Mouse (Mus musculus): ENCODE measurements around the gene Cacna1b. TPM values are rescaled to one million over a fixed set of nuclear protein-coding genes. Genes with fewer than 3 reads are reported as not detected.

The Cacna1b gene
- polyA plus RNA-seq, 1 experiment from 2014 or later, result 0.70 TPM

DNA sequence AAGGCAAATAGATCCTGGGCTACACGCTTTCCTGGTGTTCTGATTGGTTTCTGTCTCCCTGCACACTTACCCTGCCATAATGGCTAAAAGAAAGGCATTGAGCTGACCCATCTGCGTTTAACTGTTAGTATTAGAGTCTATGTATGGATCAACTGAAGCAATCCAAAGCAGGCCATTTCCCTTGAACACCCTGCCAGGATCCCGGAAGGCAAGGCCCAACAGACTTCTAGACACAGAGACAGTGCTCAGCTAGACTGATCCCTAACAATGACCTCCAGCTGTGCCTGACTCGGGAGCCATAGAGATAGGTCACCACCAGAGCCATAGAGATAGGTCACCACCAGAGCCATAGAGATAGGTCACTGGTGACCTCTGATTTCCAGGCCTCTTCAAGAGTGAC lies 84.8 kb downstream of the Cacna1b start:
- Histone ChIP-seq H3K9me3 (no peaks in the 10 kb centered on the region), H3K4me3 (replicated peaks) (no peak overlapping the region), H3K4me2 (replicated peaks) (no peak overlapping the region), H3K27me3 (replicated peaks) (no peaks in the 10 kb centered on the region; the same call in 1 of the 2 replicates), H3K4me1 (replicated peaks) (0 out of 2 replicates have a peak, but pooled peaks cover 3% of the 10 kb centered on the region), H3K9ac (no peak overlapping the region), H3K36me3 (no peaks in the 10 kb centered on the region), H3K27ac (no peak overlapping the region)
- no peak for ATAC-seq
- 76% methylated on average over 4 of the region's 4 CpGs for WGBS

DNA sequence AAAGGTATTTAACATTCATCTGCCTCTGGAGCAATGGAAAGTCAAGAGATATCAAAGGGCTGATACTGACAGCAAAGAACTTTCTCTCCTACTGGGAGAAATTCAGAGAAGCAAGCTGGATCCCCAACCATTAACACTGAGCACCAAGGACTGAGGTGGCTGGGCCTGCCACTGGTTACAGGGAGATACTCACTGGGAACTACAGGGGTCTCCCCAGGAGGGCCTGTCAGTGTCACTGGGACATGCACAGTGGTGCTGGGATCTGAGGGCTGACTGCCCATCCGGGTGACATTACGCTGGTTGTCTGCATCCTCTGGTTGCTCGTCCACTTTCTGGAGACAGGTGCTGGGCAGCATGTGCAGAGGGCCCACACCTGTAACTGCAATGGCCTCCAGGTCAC lies 85.3 kb downstream of the Cacna1b start:
- Histone ChIP-seq H3K36me3 (no peaks in the 10 kb centered on the region), H3K4me1 (replicated peaks) (0 out of 2 replicates have a peak, but pooled peaks cover 3% of the 10 kb centered on the region), H3K27me3 (replicated peaks) (no peaks in the 10 kb centered on the region; the same call in 1 of the 2 replicates), H3K9ac (no peak overlapping the region), H3K27ac (no peak overlapping the region), H3K9me3 (no peaks in the 10 kb centered on the region), H3K4me3 (replicated peaks) (no peak overlapping the region), H3K4me2 (replicated peaks) (no peak overlapping the region)
- WGBS, result 96% methylated on average over 3 of the region's 3 CpGs
- no peak for ATAC-seq

DNA sequence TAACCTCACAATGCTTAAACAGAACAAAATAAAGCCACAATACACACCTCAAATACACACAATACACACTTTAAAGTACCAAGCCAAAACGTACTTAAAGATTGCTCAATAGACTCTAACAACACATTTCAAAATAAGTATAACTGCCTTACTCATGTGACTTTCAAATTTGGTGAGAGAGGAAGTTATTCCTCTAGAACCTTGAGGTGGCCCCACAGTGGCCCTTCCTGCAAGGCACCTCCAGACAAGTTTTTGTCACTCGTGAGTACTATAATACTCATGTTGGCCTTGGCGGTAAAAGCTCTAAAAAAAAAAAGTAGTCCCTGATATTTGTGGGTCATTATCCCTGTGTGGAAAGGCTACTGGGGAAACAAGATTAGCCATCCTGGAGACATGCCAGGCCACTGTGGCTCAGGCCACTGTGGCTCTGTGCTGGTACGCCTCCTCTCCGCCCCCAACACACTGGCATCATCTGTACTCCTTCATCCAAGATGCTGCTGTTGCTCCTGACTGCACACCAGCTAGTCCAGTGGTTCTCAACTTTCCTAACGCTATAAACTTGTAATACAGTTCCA lies 88.4 kb downstream of the Cacna1b start:
- H3K4me2 ChIP-seq (replicated peaks), result no peak overlapping the region
- H3K9ac ChIP-seq, result no peak overlapping the region
- no peaks in the 10 kb centered on the region for H3K36me3 ChIP-seq
- H3K27ac ChIP-seq, result no peak overlapping the region
- 79% methylated on average over 6 of the region's 6 CpGs for WGBS
- no peak overlapping the region for H3K4me3 ChIP-seq (replicated peaks)
- H3K4me1 ChIP-seq (replicated peaks), result 0 out of 2 replicates have a peak, but pooled peaks cover 3% of the 10 kb centered on the region
- H3K9me3 ChIP-seq, result no peaks in the 10 kb centered on the region
- no peaks in the 10 kb centered on the region; the same call in 1 of the 2 replicates for H3K27me3 ChIP-seq (replicated peaks)
- no peak for ATAC-seq

DNA sequence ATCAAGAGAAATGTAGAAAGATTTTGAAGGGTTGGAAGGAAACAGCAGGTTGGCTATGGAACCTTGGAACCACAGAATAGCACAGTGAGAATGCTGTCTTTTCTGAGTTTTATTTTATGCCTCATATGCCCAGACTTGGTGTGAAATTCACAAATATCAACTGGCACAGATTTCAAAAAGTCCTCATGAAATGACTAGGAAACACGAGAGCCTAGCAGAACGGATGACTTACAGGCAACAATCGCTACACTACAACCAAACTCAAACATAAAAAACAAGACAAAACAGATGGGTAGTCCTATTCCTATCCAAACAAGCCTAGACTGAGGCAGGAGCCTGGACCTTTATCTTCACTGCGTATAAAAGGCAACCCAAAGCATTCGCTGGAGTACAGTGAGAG lies 94.4 kb downstream of the Cacna1b start:
- Histone ChIP-seq H3K4me2 (replicated peaks) (no peak overlapping the region), H3K27ac (no peak overlapping the region), H3K4me1 (replicated peaks) (0 out of 2 replicates have a peak, but pooled peaks cover 2% of the 10 kb centered on the region), H3K9ac (no peak overlapping the region), H3K36me3 (no peaks in the 10 kb centered on the region), H3K9me3 (no peaks in the 10 kb centered on the region), H3K4me3 (replicated peaks) (no peak overlapping the region), H3K27me3 (replicated peaks) (no peaks in the 10 kb centered on the region)
- no peak for ATAC-seq
- WGBS, result 91% methylated on average over 5 of the region's 5 CpGs

DNA sequence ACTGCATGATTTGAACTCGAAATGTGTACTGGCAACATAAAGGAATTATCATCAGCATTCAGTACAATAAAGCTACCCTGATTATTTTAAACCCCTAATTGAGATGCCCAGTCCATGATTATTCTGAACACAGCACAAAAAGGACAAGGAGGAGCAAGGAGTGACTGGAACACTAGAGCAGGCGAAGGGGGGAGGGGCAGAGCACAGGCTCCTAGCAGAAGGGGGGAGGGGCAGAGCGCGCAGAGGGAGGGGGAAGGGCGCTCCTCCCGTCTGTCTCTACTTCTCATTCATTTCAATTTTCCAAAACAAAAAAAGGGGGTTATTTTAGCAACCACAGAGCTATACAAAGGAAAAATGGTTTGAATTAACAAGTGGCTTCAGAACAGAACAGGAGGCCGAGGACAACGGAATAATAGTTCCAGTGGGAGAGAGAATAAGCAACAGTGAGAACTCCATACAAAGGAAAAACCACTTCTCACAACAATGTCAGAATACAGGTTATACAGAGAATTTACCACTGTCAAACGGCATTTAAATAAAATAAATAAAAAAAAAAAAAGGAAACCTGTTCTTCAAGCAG lies 98.2 kb downstream of the Cacna1b start:
- 32% methylated on average over 9 of the region's 9 CpGs for WGBS
- ATAC-seq, result no peak
- no peak overlapping the region for H3K27ac ChIP-seq
- no peak overlapping the region for H3K9ac ChIP-seq
- 0 out of 2 replicates have a peak, but pooled peaks cover 2% of the 10 kb centered on the region for H3K4me1 ChIP-seq (replicated peaks)
- H3K36me3 ChIP-seq, result no peaks in the 10 kb centered on the region
- no peaks in the 10 kb centered on the region for H3K9me3 ChIP-seq
- no peak overlapping the region for H3K4me3 ChIP-seq (replicated peaks)
- H3K4me2 ChIP-seq (replicated peaks), result no peak overlapping the region
- H3K27me3 ChIP-seq (replicated peaks), result no peaks in the 10 kb centered on the region

DNA sequence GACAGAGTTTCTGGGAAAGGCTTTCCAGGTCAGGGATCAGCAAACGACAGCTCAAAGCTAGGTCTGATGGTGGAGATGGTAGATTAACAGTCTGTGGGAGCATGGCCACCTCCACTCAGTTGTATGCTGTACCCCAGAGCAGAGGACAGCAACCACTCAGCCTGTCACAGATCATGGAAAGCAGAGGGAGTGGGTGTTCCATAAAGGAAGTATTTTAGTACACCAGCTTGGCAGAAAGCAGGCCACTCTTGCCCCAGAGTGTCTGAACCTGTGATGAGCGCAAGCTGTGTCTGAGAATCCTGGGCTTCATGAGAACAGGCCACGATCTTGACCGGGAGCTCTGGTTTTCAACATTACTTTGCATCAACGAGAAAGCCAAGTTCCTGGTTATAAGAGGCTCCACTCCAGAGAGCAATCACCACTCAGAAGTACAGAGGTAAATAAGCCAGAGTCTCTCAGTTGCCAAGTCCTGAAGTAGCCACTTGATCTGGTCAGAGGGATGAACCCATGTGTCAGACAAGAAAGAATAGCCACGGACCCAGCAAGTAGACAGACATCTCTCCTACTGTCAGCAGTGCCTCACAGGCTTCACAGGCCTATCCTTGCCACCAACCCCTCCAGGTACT lies 103.7 kb downstream of the Cacna1b start:
- Histone ChIP-seq H3K36me3 (no peaks in the 10 kb centered on the region), H3K27me3 (replicated peaks) (no peaks in the 10 kb centered on the region), H3K4me1 (replicated peaks) (no peaks in the 10 kb centered on the region), H3K9me3 (no peaks in the 10 kb centered on the region), H3K4me2 (replicated peaks) (no peak overlapping the region), H3K27ac (no peak overlapping the region), H3K4me3 (replicated peaks) (no peak overlapping the region), H3K9ac (no peak overlapping the region)
- 73% methylated on average over 6 of the region's 6 CpGs for WGBS
- ATAC-seq, result no peak

DNA sequence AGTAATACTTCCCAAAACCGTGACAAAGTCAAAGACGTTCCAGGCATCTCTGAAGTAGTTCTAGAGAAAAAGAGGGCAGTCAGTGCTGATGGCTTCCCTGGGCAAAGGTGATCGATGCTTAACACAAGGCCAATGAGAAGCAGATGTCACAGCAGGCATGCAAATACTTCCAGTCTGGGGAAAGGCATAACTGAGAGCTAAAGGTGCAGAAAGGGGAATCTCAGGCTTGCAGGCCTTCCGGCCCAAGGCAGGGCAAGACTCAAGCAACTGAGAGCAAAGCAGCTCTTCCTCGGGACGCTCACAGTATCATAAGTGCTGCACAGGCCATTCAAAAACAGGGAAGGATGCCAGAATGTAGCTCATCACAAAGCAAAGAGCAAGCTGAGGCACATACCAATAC lies 114.4 kb downstream of the Cacna1b start:
- no peak overlapping the region for H3K4me2 ChIP-seq (replicated peaks)
- ATAC-seq, result no peak
- H3K27me3 ChIP-seq (replicated peaks), result no peaks in the 10 kb centered on the region
- H3K36me3 ChIP-seq, result no peaks in the 10 kb centered on the region
- H3K4me3 ChIP-seq (replicated peaks), result no peak overlapping the region
- no peaks in the 10 kb centered on the region for H3K4me1 ChIP-seq (replicated peaks)
- H3K9me3 ChIP-seq, result no peaks in the 10 kb centered on the region
- WGBS, result 85% methylated on average over 6 of the region's 6 CpGs
- no peak overlapping the region for H3K27ac ChIP-seq
- H3K9ac ChIP-seq, result no peak overlapping the region

DNA sequence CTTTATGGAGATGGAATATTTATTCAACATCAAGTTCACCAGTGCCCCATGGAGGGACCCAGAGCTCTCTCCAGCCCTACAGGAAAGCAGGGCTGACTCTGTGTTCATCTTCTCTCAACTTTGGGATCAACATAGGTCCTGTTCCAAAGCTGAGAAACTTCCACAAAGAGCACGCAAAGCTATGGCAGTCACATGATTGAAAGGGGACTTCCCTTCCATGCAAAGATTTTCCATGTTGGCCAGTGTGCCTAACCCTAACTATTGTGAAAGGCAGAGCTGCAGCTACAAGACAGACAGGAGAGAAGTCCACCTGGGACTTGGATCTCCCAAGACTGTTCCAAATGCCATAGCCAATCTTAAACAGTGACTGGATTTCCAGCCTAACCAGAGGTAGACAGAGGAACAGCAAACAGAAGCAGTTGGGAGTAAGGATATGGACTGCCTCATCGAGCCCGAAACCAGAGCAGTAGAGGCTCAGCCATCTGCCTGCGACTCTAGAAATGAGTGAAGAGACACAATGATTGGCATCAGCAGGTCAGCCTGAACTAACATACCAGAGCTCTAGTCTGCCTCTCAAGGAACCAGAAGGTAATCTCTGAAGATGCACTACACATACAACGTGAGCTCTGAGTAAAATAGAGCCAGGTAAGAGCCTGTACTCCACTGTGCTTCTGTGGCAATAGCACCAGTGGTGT lies 116.4 kb downstream of the Cacna1b start:
- Histone ChIP-seq H3K4me3 (replicated peaks) (no peak overlapping the region), H3K9ac (no peak overlapping the region), H3K4me2 (replicated peaks) (no peak overlapping the region), H3K9me3 (no peaks in the 10 kb centered on the region), H3K4me1 (replicated peaks) (no peaks in the 10 kb centered on the region), H3K36me3 (no peaks in the 10 kb centered on the region), H3K27ac (no peak overlapping the region), H3K27me3 (replicated peaks) (no peaks in the 10 kb centered on the region)
- 92% methylated on average over 5 of the region's 5 CpGs for WGBS
- no peak for ATAC-seq

DNA sequence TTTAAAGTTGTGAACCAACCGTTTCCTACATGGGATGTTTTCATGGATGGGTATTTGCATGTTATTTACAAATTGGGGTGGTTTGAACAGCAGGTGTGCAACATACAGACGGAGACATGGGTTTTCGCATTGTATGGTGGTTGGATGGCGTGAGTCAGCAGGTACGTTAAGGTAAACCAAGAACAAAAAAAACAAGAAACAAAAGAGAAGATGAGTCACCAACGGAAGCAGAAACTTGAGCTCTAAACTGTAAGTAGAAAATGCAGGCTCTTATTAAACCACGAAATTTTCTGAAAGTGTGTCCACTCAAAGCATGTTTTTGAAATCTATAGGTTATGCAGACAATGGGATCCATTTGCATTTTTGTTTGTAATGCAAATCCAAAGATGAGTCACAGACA lies 120.1 kb downstream of the Cacna1b start:
- WGBS, result 82% methylated on average over 7 of the region's 7 CpGs
- no peak overlapping the region for H3K4me3 ChIP-seq (replicated peaks)
- no peaks in the 10 kb centered on the region for H3K36me3 ChIP-seq

DNA sequence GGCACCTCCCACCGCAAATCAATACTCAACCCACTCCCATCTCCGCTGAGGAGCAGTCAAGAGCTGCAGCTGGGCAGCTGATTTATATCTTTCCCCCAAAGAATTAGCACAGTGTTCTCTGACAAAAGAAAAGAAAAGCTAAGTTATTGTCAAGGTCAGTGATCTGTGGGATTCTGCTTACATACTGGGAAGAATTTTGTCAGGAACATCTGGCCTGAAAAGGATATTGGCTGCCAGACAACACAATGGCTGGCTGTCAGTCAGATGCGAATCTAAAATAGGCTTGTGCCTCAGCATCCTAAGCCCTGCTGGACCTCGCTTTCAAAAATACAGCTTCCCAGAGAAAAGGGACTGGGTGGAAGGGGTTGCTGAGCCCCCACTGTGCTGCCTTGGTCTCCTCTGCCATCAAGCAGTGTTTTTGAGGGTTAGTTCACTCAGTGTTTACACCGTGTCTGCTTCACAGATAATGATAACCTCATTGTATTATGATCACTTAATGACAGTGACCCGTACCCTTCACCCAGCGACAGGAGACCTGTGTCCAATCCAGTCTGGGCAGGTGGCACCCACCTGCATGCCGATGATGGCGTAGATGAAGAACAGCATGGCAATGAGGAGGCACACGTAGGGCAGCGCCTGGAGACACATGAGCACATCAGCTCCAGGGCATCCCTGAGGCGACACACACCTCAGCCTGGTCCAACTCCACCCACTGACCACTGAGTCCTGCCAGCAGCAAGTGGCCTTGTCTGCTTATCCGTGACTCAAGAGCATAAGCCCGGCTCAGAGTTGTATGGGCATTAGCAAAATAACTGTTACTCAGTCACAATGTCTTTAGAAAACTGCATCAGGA lies 124.6 kb downstream of the Cacna1b start:
- Histone ChIP-seq H3K27me3 (replicated peaks) (no peaks in the 10 kb centered on the region), H3K36me3 (no peaks in the 10 kb centered on the region), H3K9ac (no peak overlapping the region), H3K9me3 (no peaks in the 10 kb centered on the region), H3K4me1 (replicated peaks) (no peaks in the 10 kb centered on the region), H3K4me2 (replicated peaks) (no peak overlapping the region), H3K4me3 (replicated peaks) (no peak overlapping the region), H3K27ac (no peak overlapping the region)
- no peak for ATAC-seq
- 70% methylated on average over 14 of the region's 14 CpGs for WGBS

More for the DNA sequence above, 120.1 kb downstream of the Cacna1b start:
- no peak overlapping the region for H3K27ac ChIP-seq
- no peak overlapping the region for H3K9ac ChIP-seq
- no peaks in the 10 kb centered on the region for H3K9me3 ChIP-seq
- ATAC-seq, result no peak
- H3K4me1 ChIP-seq (replicated peaks), result no peaks in the 10 kb centered on the region
- no peak overlapping the region for H3K4me2 ChIP-seq (replicated peaks)
- H3K27me3 ChIP-seq (replicated peaks), result no peaks in the 10 kb centered on the region

DNA sequence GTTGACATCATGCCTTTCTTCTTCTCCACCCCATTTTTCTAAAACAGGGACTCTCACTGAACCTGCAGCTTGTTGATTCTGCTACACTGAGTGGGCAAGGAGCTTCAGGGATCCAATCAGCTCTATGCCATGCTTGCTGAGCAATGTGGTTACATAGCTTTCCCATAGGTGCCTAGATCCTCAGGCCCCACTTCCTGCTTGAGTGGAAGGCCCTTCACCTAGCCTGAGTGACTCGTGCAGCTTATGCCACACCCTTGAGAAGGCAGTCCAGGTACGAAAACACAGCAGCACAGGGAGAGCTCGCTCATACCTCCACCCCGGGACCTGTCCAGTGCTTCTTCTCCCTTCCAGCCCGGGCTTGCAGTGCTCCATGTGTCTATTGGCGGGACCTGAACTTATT lies 129.3 kb downstream of the Cacna1b start:
- Histone ChIP-seq H3K4me1 (replicated peaks) (no peaks in the 10 kb centered on the region), H3K9ac (no peak overlapping the region), H3K36me3 (no peaks in the 10 kb centered on the region), H3K4me2 (replicated peaks) (no peak overlapping the region), H3K4me3 (replicated peaks) (no peak overlapping the region), H3K27me3 (replicated peaks) (no peaks in the 10 kb centered on the region), H3K27ac (no peak overlapping the region), H3K9me3 (no peaks in the 10 kb centered on the region)
- 83% methylated on average over 6 of the region's 6 CpGs for WGBS
- no peak for ATAC-seq

DNA sequence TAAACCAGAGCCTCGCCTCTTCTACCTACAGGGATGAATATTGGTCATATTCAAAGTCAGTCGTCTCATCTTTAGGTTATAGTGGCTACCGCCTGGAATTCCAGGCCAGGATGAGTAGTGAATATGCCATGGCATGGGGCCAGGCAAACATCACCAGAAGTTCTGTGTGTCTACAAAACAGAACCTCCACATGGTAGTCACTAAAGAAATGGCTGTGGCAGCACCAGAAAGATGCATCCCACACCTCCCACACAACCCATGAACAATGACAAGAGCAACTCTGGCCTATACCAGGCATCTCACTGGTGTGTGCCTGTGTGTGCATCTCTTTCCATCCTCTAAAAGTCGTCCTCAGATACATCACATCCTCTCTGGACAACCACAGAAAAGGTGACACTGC lies 145.8 kb downstream of the Cacna1b start:
- no peak for ATAC-seq
- 74% methylated on average over 4 of the region's 4 CpGs for WGBS
- Histone ChIP-seq H3K27ac (no peak overlapping the region), H3K9me3 (no peaks in the 10 kb centered on the region), H3K36me3 (no peaks in the 10 kb centered on the region), H3K9ac (no peak overlapping the region), H3K4me2 (replicated peaks) (no peak overlapping the region), H3K4me1 (replicated peaks) (no peaks in the 10 kb centered on the region), H3K27me3 (replicated peaks) (no peaks in the 10 kb centered on the region), H3K4me3 (replicated peaks) (no peak overlapping the region)
